Mouse (Mus musculus) olfactory bulb, adult 2 months (tissue): Measurements from ENCODE around the gene Itgb1.

Experiments used
- CTCF ChIP-seq: fragments of 200-500 bp; IDR thresholded peaks from 2 replicates; pipeline ENCODE4 v1.5.1; 2012; ENCODE audit warnings: low read depth, mild to moderate bottlenecking, low read length, moderate library complexity; ENCODE audit not compliant: insufficient read depth
- POLR2A ChIP-seq: fragments of 200-500 bp; IDR thresholded peaks from 2 replicates; pipeline ENCODE4 v1.6.1; 2012; ENCODE audit warnings: mild to moderate bottlenecking, low read depth, low read length, moderate library complexity; ENCODE audit not compliant: insufficient read depth

- no peak for TF ChIP-seq CTCF
- no peak for TF ChIP-seq POLR2A
Observed at GRCm38 (mm10) chr8:128671813-128672212, 13.6 kb upstream of the Itgb1 start.
